Mouse (Mus musculus): ENCODE results near the gene Ermap. TPM values are rescaled to one million over a fixed set of nuclear protein-coding genes. Genes with fewer than 3 reads are reported as not detected.
A peak's percentile ranks its signal among the peaks of the same experiment; 100 is the strongest.

Ermap gene
- polyA plus RNA-seq, 1 experiment from 2014 or later, result 6.4 TPM

DNA sequence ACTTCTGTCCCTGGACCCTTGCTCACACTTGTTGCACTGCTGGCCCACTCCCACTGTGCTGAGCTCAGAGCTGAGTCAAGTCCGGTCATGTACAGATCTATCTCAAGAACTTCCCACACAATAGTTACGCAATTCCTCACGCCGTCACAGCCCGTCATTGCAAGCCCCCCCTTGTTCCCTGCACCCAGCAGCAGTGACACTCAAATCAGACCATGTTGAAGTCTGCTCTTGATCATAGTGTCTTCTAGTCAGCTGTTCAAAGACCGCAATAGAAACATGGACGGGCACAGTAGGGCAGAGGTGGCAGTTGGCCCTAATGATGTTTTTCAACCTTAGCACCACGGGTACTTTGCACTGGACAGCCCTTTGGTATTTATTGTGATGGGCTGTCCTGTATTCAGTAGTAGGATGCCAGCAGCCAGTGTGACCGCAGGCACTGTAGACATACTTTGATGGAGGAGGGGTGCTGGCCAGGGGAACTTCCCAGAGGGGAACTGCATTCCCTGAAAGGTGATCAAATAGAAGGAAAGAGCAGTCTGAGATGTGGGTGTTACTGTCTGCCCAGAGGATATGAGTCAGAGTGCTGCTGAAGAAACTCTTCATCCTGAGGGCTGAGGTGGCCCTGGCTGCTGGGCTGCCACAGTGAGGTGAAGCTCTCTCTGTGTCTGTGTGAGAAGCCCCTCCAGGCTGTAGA, 64.1 kb downstream of the Ermap start:
- Histone ChIP-seq H3K4me2 (ENCODE audit: low read depth) (no peak overlapping the region), H3K36me3 (ENCODE audit: control insufficient read depth, insufficient read depth, low read length) (peaks cover 1% of the 10 kb centered on the region), H3K9me3 (ENCODE audit: control insufficient read depth, low read length) (no peaks in the 10 kb centered on the region), H3K4me3 (ENCODE audit: low read depth, low read length) (no peak overlapping the region), H3K27ac (ENCODE audit: low read depth, low read length) (no peak overlapping the region), H3K4me1 (ENCODE audit: control insufficient read depth, insufficient read depth, low read length) (no peaks in the 10 kb centered on the region), H3K9ac (ENCODE audit: low read length) (no peak overlapping the region), H3K27me3 (ENCODE audit: control insufficient read depth, insufficient read depth, low read length) (no peaks in the 10 kb centered on the region)
- DNase-seq (ENCODE audit: low spot score), result no peak
- no peak for ATAC-seq (ENCODE audit: insufficient read depth, low FRiP score, low TSS enrichment)
- WGBS, result 72% methylated on average over 9 of the region's 9 CpGs

MicroRNAs encoded within 50 kb of the gene (microRNA counts, 519-probe panel; counts per million panel counts)
- 171 counts per million, percentile 57 among the panel's probes with 10 or more counts for microRNA mmu-miR-1957

Small RNAs within 50 kb of the gene (microRNA-seq; reads per million reads assigned to microRNA genes)
- gene Mir1957a, result not detected

Other genes starting within 250 kb of the Ermap start
- gene Lao1, start 228.4 kb downstream of the Ermap start, polyA plus RNA-seq (2014; fragmentation: Nextera tagmentation; extraction: Ambion mirVana), result not detected in 2 replicates
- gene Slc2a1, start 81.3 kb downstream of the Ermap start, polyA plus RNA-seq (2014; fragmentation: Nextera tagmentation; extraction: Ambion mirVana), result 151 and 162 TPM in 2 replicates
- 9.7 and 11.4 TPM in 2 replicates for gene Zfp691, start 15.8 kb downstream of the Ermap start, polyA plus RNA-seq (2014; fragmentation: Nextera tagmentation; extraction: Ambion mirVana)
- gene Svbp, start 5.3 kb upstream of the Ermap start, polyA plus RNA-seq (2014; fragmentation: Nextera tagmentation; extraction: Ambion mirVana), result 172 and 179 TPM in 2 replicates
- not detected in 2 replicates for gene Tmem269, start 28.2 kb upstream of the Ermap start, polyA plus RNA-seq (2014; fragmentation: Nextera tagmentation; extraction: Ambion mirVana)
- gene AU022252, start 42.7 kb upstream of the Ermap start, polyA plus RNA-seq (2014; fragmentation: Nextera tagmentation; extraction: Ambion mirVana), result 40.5 and 44.1 TPM in 2 replicates
- 20.5 and 21.3 TPM in 2 replicates for gene P3h1, start 42.9 kb upstream of the Ermap start, polyA plus RNA-seq (2014; fragmentation: Nextera tagmentation; extraction: Ambion mirVana)
- 0.19 TPM in 1 of 2 replicates, not detected in the other for gene Cldn19, start 65.4 kb upstream of the Ermap start, polyA plus RNA-seq (2014; fragmentation: Nextera tagmentation; extraction: Ambion mirVana)
- 1,250 and 1,284 TPM in 2 replicates for gene Ybx1, start 104.6 kb upstream of the Ermap start, polyA plus RNA-seq (2014; fragmentation: Nextera tagmentation; extraction: Ambion mirVana)
- 106 and 111 TPM in 2 replicates for gene Ppih, start 130.5 kb upstream of the Ermap start, polyA plus RNA-seq (2014; fragmentation: Nextera tagmentation; extraction: Ambion mirVana)
- 10.6 and 13.3 TPM in 2 replicates for gene Ccdc30, start 225.5 kb upstream of the Ermap start, polyA plus RNA-seq (2014; fragmentation: Nextera tagmentation; extraction: Ambion mirVana)
- 25.0 and 25.5 TPM in 2 replicates for gene Ppcs, start 232.4 kb upstream of the Ermap start, polyA plus RNA-seq (2014; fragmentation: Nextera tagmentation; extraction: Ambion mirVana)
- gene Zmynd12, start 232.8 kb upstream of the Ermap start, polyA plus RNA-seq (2014; fragmentation: Nextera tagmentation; extraction: Ambion mirVana), result not detected in 2 replicates